Mouse (Mus musculus) liver, embryonic 14.5 days (tissue): ENCODE measurements at regions not wholly inside any gene's neighbourhood (a gene's known extent, or its start where the extent isn't known, plus 50 kb on each side); places are given as distances from the start of the nearest gene placed in this dataset.

Source experiments
- CTCF ChIP-seq: IDR thresholded peaks from 2 replicates; pipeline ENCODE4 v1.5.1; 2016; ENCODE audit warnings: antibody characterized with exemption, low read depth, control low read depth
- EP300 ChIP-seq: IDR thresholded peaks from 2 replicates; pipeline ENCODE4 v1.6.1; 2016; ENCODE audit warnings: antibody characterized with exemption, low read depth

DNA sequence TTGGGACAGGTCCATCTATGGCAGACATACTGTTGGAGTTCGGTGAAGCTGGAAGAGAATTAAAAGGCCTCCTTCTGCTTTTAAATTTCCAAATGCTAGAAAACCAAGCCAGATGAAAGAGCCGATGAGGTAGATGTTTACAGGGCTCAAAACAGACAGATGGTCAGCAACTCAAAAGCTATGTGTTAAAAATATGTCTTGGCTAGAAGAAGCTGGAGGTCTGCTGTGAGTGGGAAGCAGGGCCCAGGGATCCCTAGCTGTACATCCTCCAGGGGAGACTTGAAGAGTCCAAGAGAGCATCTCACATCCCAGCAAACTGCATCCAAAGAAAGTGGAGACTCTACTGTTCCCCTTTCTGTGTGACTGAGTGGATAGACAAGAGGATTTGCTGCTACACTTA, 526.5 kb upstream of the Id2 start:
- TF ChIP-seq EP300 (no peak), CTCF (no peak)
